Mouse (Mus musculus) hindbrain, embryonic 16.5 days (tissue): Measurements from ENCODE around the gene Pygb. TPM values are rescaled to one million over a fixed set of nuclear protein-coding genes. Genes with fewer than 3 reads are reported as not detected.

Experiments used
- ATAC-seq: fragments of 200-750 bp; cut with Nextera tagmentation; 2 replicates; pipeline ENCODE4 v1.8.0; 2017; ENCODE audit warnings: moderate TSS enrichment, moderate library complexity
- H3K27ac ChIP-seq: fragments of 300-500 bp; sonication (generic); 2 replicates; pipeline ENCODE4 v1.5.1; 2014; ENCODE audit warnings: low read depth, mild to moderate bottlenecking, control low read depth, low read length, moderate library complexity
- H3K27me3 ChIP-seq: fragments of 300-500 bp; sonication (generic); replicated peaks from 2 replicates; pipeline ENCODE4 v1.6.1; 2014; ENCODE audit warnings: low read length; ENCODE audit not compliant: control insufficient read depth, insufficient read depth
- H3K36me3 ChIP-seq: fragments of 300-500 bp; sonication (generic); 2 replicates; pipeline ENCODE4 v1.6.1; 2014; ENCODE audit warnings: mild to moderate bottlenecking, low read length, moderate library complexity, mixed read lengths; ENCODE audit not compliant: control insufficient read depth, insufficient read depth
- H3K4me1 ChIP-seq: fragments of 300-500 bp; sonication (generic); 2 replicates; pipeline ENCODE4 v1.6.1; 2014; ENCODE audit warnings: low read depth, low read length; ENCODE audit not compliant: control insufficient read depth, insufficient read depth
- H3K4me2 ChIP-seq: fragments of 300-500 bp; sonication (generic); 2 replicates; pipeline ENCODE4 v1.6.1; 2014; ENCODE audit warnings: mild to moderate bottlenecking, low read length, control low read depth, moderate library complexity
- H3K4me3 ChIP-seq: fragments of 300-500 bp; sonication (generic); 2 replicates; pipeline ENCODE4 v1.5.1; 2014; ENCODE audit warnings: mild to moderate bottlenecking, low read length, control low read depth, moderate library complexity
- H3K9ac ChIP-seq: fragments of 300-500 bp; sonication (generic); 2 replicates; pipeline ENCODE4 v1.6.1; 2014; ENCODE audit warnings: low read depth, mild to moderate bottlenecking, control low read depth, low read length, moderate library complexity
- H3K9me3 ChIP-seq: fragments of 300-500 bp; sonication (generic); 2 replicates; pipeline ENCODE4 v1.6.1; 2014; ENCODE audit warnings: mild to moderate bottlenecking, low read length, moderate library complexity; ENCODE audit not compliant: control insufficient read depth
- WGBS: fragments of 180-500 bp; shearing (Covaris S2); extraction: QIAGEN DNeasy Blood & Tissue Kit; methylation state at CpG from one replicate; pipeline ENCODE4 v1.1.7; 2014; 5-methylcytosine and 5-hydroxymethylcytosine counted together
- polyA plus RNA-seq: library from polyadenylated mRNA; unstranded; fragments of >200 nt; fragmentation: Nextera tagmentation; extraction: Ambion mirVana; gene quantifications from 2 replicates; pipeline ENCODE4 v1.2.1, GENCODE M21; 2015

Pygb gene
- polyA plus RNA-seq, 1 experiment from 2014 or later: 179 TPM

- H3K36me3 ChIP-seq: no peaks in the 10 kb centered on the region
- no peak overlapping the region for H3K9ac ChIP-seq
- peaks cover 4% of the 10 kb centered on the region for H3K4me1 ChIP-seq
- H3K27me3 ChIP-seq: no peaks in the 10 kb centered on the region; the same call in 1 of the 2 replicates
- H3K9me3 ChIP-seq: no peaks in the 10 kb centered on the region
- no peak overlapping the region for H3K27ac ChIP-seq
- no peak for ATAC-seq
- H3K4me3 ChIP-seq: no peak overlapping the region
- WGBS: 84% methylated on average over 2 of the region's 2 CpGs
- H3K4me2 ChIP-seq: no peak overlapping the region
These were observed 3.7 kb upstream of the Pygb start for GRCm38 (mm10) chr2:150782801-150783200.

GRCm38 (mm10) chr2:150787234-150787771 is 768 bp downstream of the Pygb start:
- Histone ChIP-seq H3K4me3 (peak overlapping the region; percentile 55), H3K9ac (peak overlapping the region; percentile 64), H3K4me1 (peaks cover 19% of the 10 kb centered on the region), H3K4me2 (peak overlapping the region; percentile 73), H3K36me3 (peaks cover 2% of the 10 kb centered on the region; the same call in 1 of the 2 replicates), H3K9me3 (no peaks in the 10 kb centered on the region), H3K27me3 (no peaks in the 10 kb centered on the region; the same call in 1 of the 2 replicates), H3K27ac (peak overlapping the region; percentile 68; the same call in 1 of the 2 replicates)
- 0% methylated on average over 23 of the region's 23 CpGs for WGBS
- peak; percentile 60 for ATAC-seq

- peak overlapping the region; percentile 9 for H3K27ac ChIP-seq
- 50% methylated on average over 4 of the region's 4 CpGs for WGBS
- H3K9ac ChIP-seq: peak overlapping the region; percentile 41
- no peaks in the 10 kb centered on the region; the same call in 1 of the 2 replicates for H3K27me3 ChIP-seq
- peaks cover 19% of the 10 kb centered on the region for H3K4me1 ChIP-seq
- H3K4me3 ChIP-seq: peak overlapping the region; percentile 26
- ATAC-seq: peak; percentile 19; the same call in 1 of the 2 replicates
- H3K36me3 ChIP-seq: peaks cover 8% of the 10 kb centered on the region; the same call in 1 of the 2 replicates
- H3K4me2 ChIP-seq: peak overlapping the region; percentile 73
- H3K9me3 ChIP-seq: no peaks in the 10 kb centered on the region
These were observed 2.4 kb downstream of the Pygb start for GRCm38 (mm10) chr2:150788768-150789550.

GRCm38 (mm10) chr2:150793320-150793719 is 6.8 kb downstream of the Pygb start:
- H3K4me1 ChIP-seq: peaks cover 10% of the 10 kb centered on the region
- H3K4me3 ChIP-seq: no peak overlapping the region
- no peak for ATAC-seq
- no peak overlapping the region for H3K27ac ChIP-seq
- H3K27me3 ChIP-seq: no peaks in the 10 kb centered on the region
- H3K36me3 ChIP-seq: peaks cover 25% of the 10 kb centered on the region
- no peaks in the 10 kb centered on the region for H3K9me3 ChIP-seq
- H3K4me2 ChIP-seq: no peak overlapping the region
- H3K9ac ChIP-seq: no peak overlapping the region
- WGBS: 72% methylated on average over 4 of the region's 4 CpGs

GRCm38 (mm10) chr2:150798084-150798483 is 11.5 kb downstream of the Pygb start:
- Histone ChIP-seq H3K9me3 (no peaks in the 10 kb centered on the region), H3K9ac (no peak overlapping the region), H3K4me1 (no peaks in the 10 kb centered on the region), H3K27me3 (no peaks in the 10 kb centered on the region), H3K27ac (no peak overlapping the region), H3K4me3 (no peak overlapping the region), H3K36me3 (peaks cover 25% of the 10 kb centered on the region), H3K4me2 (no peak overlapping the region)
- no peak for ATAC-seq
- 86% methylated on average over 7 of the region's 7 CpGs for WGBS

GRCm38 (mm10) chr2:150800616-150801015 is 14.1 kb downstream of the Pygb start:
- Histone ChIP-seq H3K9me3 (no peaks in the 10 kb centered on the region), H3K4me3 (no peak overlapping the region), H3K36me3 (peaks cover 21% of the 10 kb centered on the region), H3K4me1 (no peaks in the 10 kb centered on the region), H3K27ac (no peak overlapping the region), H3K4me2 (no peak overlapping the region), H3K27me3 (no peaks in the 10 kb centered on the region), H3K9ac (no peak overlapping the region)
- 89% methylated on average over 5 of the region's 5 CpGs for WGBS
- no peak for ATAC-seq

- Histone ChIP-seq H3K9ac (no peak overlapping the region), H3K4me1 (no peaks in the 10 kb centered on the region), H3K36me3 (peaks cover 9% of the 10 kb centered on the region; the same call in 1 of the 2 replicates), H3K27ac (no peak overlapping the region), H3K4me3 (no peak overlapping the region), H3K27me3 (no peaks in the 10 kb centered on the region), H3K9me3 (no peaks in the 10 kb centered on the region), H3K4me2 (no peak overlapping the region)
- WGBS: 94% methylated on average over 1 of the region's 1 CpGs
- no peak for ATAC-seq
These were observed 16.5 kb downstream of the Pygb start for GRCm38 (mm10) chr2:150803035-150803434.

- Histone ChIP-seq H3K4me2 (no peak overlapping the region), H3K27me3 (no peaks in the 10 kb centered on the region), H3K4me1 (no peaks in the 10 kb centered on the region), H3K9ac (no peak overlapping the region), H3K36me3 (peaks cover 26% of the 10 kb centered on the region), H3K4me3 (no peak overlapping the region), H3K27ac (peak overlapping the region; percentile 63), H3K9me3 (no peaks in the 10 kb centered on the region)
- peak; percentile 94 for ATAC-seq
- 63% methylated on average over 6 of the region's 6 CpGs for WGBS
These were observed 21.8 kb downstream of the Pygb start for GRCm38 (mm10) chr2:150808381-150808780.

- 84% methylated on average over 6 of the region's 6 CpGs for WGBS
These were observed 22.3 kb downstream of the Pygb start for GRCm38 (mm10) chr2:150808812-150809211.

More at GRCm38 (mm10) chr2:150808812-150809211, 22.3 kb downstream of the Pygb start:
- Histone ChIP-seq H3K9ac (no peak overlapping the region), H3K4me3 (no peak overlapping the region), H3K4me1 (no peaks in the 10 kb centered on the region), H3K27me3 (no peaks in the 10 kb centered on the region), H3K9me3 (no peaks in the 10 kb centered on the region), H3K36me3 (peaks cover 31% of the 10 kb centered on the region), H3K27ac (0 out of 2 replicates have a peak overlapping the region, but pooled peaks have one; percentile 6), H3K4me2 (no peak overlapping the region)
- peak; percentile 57 for ATAC-seq
